Mouse (Mus musculus) lung, embryonic 16.5 days (tissue): ENCODE data around the gene Gsta2. TPM values are rescaled to one million over a fixed set of nuclear protein-coding genes. Genes with fewer than 3 reads are reported as not detected.
"Not testable (repeated sequence)": the region's sequence is repeated elsewhere in the genome, so short reads cannot be mapped to it uniquely, and the experiment has no call there.

Experiments
- ATAC-seq: fragments of 200-750 bp; cut with Nextera tagmentation; 2 replicates; pipeline ENCODE4 v1.8.0; 2017; ENCODE audit warnings: low read depth, mild to moderate bottlenecking, moderate library complexity
- H3K27ac ChIP-seq: fragments of 300-500 bp; sonication (generic); 2 replicates; pipeline ENCODE4 v1.5.1; 2014; ENCODE audit warnings: mild to moderate bottlenecking, control low read depth, low read length
- H3K27me3 ChIP-seq: fragments of 300-500 bp; sonication (generic); 2 replicates; pipeline ENCODE4 v1.6.1; 2014; ENCODE audit warnings: low read depth, low read length, mixed read lengths; ENCODE audit not compliant: control insufficient read depth, insufficient read depth
- H3K36me3 ChIP-seq: fragments of 300-500 bp; sonication (generic); 2 replicates; pipeline ENCODE4 v1.6.1; 2014; ENCODE audit warnings: low read length; ENCODE audit not compliant: control insufficient read depth, insufficient read depth
- H3K4me1 ChIP-seq: fragments of 300-500 bp; sonication (generic); replicated peaks from 2 replicates; pipeline ENCODE4 v1.6.1; 2014; ENCODE audit warnings: low read length, mixed read lengths; ENCODE audit not compliant: control insufficient read depth, insufficient read depth
- H3K4me2 ChIP-seq: fragments of 300-500 bp; sonication (generic); 2 replicates; pipeline ENCODE4 v1.6.1; 2014; ENCODE audit warnings: low read depth, low read length, control low read depth
- H3K4me3 ChIP-seq: fragments of 300-500 bp; sonication (generic); 2 replicates; pipeline ENCODE4 v1.5.1; 2014; ENCODE audit warnings: mild to moderate bottlenecking, low read length, control low read depth
- H3K9ac ChIP-seq: fragments of 300-500 bp; sonication (generic); 2 replicates; pipeline ENCODE4 v1.6.1; 2014; ENCODE audit warnings: low read length, control low read depth
- H3K9me3 ChIP-seq: fragments of 300-500 bp; sonication (generic); 2 replicates; pipeline ENCODE4 v1.6.1; 2016; ENCODE audit warnings: low read length; ENCODE audit not compliant: control insufficient read depth
- WGBS: fragments of 180-500 bp; shearing (Covaris S2); extraction: QIAGEN DNeasy Blood & Tissue Kit; methylation state at CpG from one replicate; pipeline ENCODE4 v1.1.7; 2014; 5-methylcytosine and 5-hydroxymethylcytosine counted together
- polyA plus RNA-seq: library from polyadenylated mRNA; unstranded; fragments of >200 nt; fragmentation: Nextera tagmentation; extraction: Ambion mirVana; gene quantifications from 2 replicates; pipeline ENCODE4 v1.2.1, GENCODE M21; 2015

Gene Gsta2
- polyA plus RNA-seq, 1 experiment from 2014 or later = 0.33 TPM

GRCm38 (mm10) chr9:78342494-78342893 is 13.1 kb downstream of the Gsta2 start:
- not testable (repeated sequence) for H3K4me2 ChIP-seq, H3K27me3 ChIP-seq, ATAC-seq, H3K9me3 ChIP-seq, H3K27ac ChIP-seq, H3K9ac ChIP-seq, H3K4me1 ChIP-seq, H3K4me3 ChIP-seq, H3K36me3 ChIP-seq
- WGBS = 78% methylated on average over 4 of the region's 4 CpGs

GRCm38 (mm10) chr9:78340324-78340723 is 15.3 kb downstream of the Gsta2 start:
- ATAC-seq, H3K36me3 ChIP-seq, H3K9ac ChIP-seq, H3K27me3 ChIP-seq, H3K27ac ChIP-seq, H3K4me3 ChIP-seq, H3K4me1 ChIP-seq, H3K4me2 ChIP-seq, H3K9me3 ChIP-seq: not testable (repeated sequence)
- 15% methylated on average over 8 of the region's 8 CpGs for WGBS

- H3K9me3 ChIP-seq, H3K4me2 ChIP-seq, H3K27ac ChIP-seq, H3K4me3 ChIP-seq, H3K27me3 ChIP-seq, H3K36me3 ChIP-seq, H3K4me1 ChIP-seq, H3K9ac ChIP-seq: not testable (repeated sequence)
- ATAC-seq = peak; percentile 73
These were observed 18.5 kb downstream of the Gsta2 start for GRCm38 (mm10) chr9:78337050-78337449.

GRCm38 (mm10) chr9:78327289-78327688 is 28.3 kb downstream of the Gsta2 start, which contains the start of gene Omt2b:
Omt2b (plus strand) TSS chr9:78327589.
- not testable (repeated sequence) for H3K27ac ChIP-seq, ATAC-seq, H3K4me1 ChIP-seq, H3K4me3 ChIP-seq, H3K9me3 ChIP-seq, H3K9ac ChIP-seq, H3K36me3 ChIP-seq, H3K4me2 ChIP-seq, H3K27me3 ChIP-seq
- WGBS = 87% methylated on average over 1 of the region's 1 CpGs

- no peak overlapping the region for H3K27ac ChIP-seq
These were observed 36.1 kb downstream of the Gsta2 start for GRCm38 (mm10) chr9:78319499-78319898.

GRCm38 (mm10) chr9:78314696-78315095 is 40.9 kb downstream of the Gsta2 start, which contains the start of gene Omt2a:
Omt2a (minus strand) TSS chr9:78314796.
- H3K36me3 ChIP-seq = no peaks in the 10 kb centered on the region
- H3K27me3 ChIP-seq = no peaks in the 10 kb centered on the region
- H3K4me1 ChIP-seq = no peaks in the 10 kb centered on the region
- H3K27ac ChIP-seq = no peak within 1 kb of the TSS
- H3K4me2 ChIP-seq = no peak within 1 kb of the TSS
- H3K9me3 ChIP-seq = no peaks in the 10 kb centered on the region
- no peak within 1 kb of the TSS for H3K9ac ChIP-seq
- WGBS = 74% methylated on average over 2 of the region's 2 CpGs
- H3K4me3 ChIP-seq = no peak within 1 kb of the TSS
- no peak for ATAC-seq

More at GRCm38 (mm10) chr9:78319499-78319898, 36.1 kb downstream of the Gsta2 start:
- WGBS = 30% methylated on average over 1 of the region's 1 CpGs
- Histone ChIP-seq H3K9me3 (no peaks in the 10 kb centered on the region), H3K4me1 (no peaks in the 10 kb centered on the region), H3K27me3 (no peaks in the 10 kb centered on the region), H3K9ac (no peak overlapping the region), H3K4me2 (no peak overlapping the region), H3K4me3 (no peak overlapping the region), H3K36me3 (no peaks in the 10 kb centered on the region)
- no peak for ATAC-seq

GRCm38 (mm10) chr9:78308122-78308521 is 47.5 kb downstream of the Gsta2 start:
- not testable (repeated sequence) for H3K4me3 ChIP-seq, H3K4me1 ChIP-seq, ATAC-seq, H3K27me3 ChIP-seq, H3K27ac ChIP-seq, H3K9ac ChIP-seq, H3K4me2 ChIP-seq, H3K9me3 ChIP-seq, H3K36me3 ChIP-seq
- 81% methylated on average over 3 of the region's 3 CpGs for WGBS

- WGBS = 48% methylated on average over 1 of the region's 1 CpGs
These were observed 56.4 kb downstream of the Gsta2 start for GRCm38 (mm10) chr9:78299143-78299542.

GRCm38 (mm10) chr9:78298232-78298631 is 57.4 kb downstream of the Gsta2 start:
- Histone ChIP-seq H3K27ac (no peak overlapping the region), H3K4me2 (no peak overlapping the region), H3K4me1 (no peaks in the 10 kb centered on the region), H3K36me3 (no peaks in the 10 kb centered on the region), H3K27me3 (no peaks in the 10 kb centered on the region), H3K9ac (no peak overlapping the region), H3K9me3 (no peaks in the 10 kb centered on the region), H3K4me3 (no peak overlapping the region)
- ATAC-seq = no peak
- 41% methylated on average over 1 of the region's 1 CpGs for WGBS

More at GRCm38 (mm10) chr9:78299143-78299542, 56.4 kb downstream of the Gsta2 start:
- not testable (repeated sequence) for H3K4me3 ChIP-seq, H3K4me1 ChIP-seq, H3K9me3 ChIP-seq, H3K4me2 ChIP-seq, H3K9ac ChIP-seq, ATAC-seq, H3K36me3 ChIP-seq, H3K27ac ChIP-seq, H3K27me3 ChIP-seq

- not testable (repeated sequence) for ATAC-seq, H3K9ac ChIP-seq, H3K4me1 ChIP-seq, H3K27ac ChIP-seq, H3K27me3 ChIP-seq, H3K4me2 ChIP-seq, H3K9me3 ChIP-seq, H3K36me3 ChIP-seq, H3K4me3 ChIP-seq
- WGBS = 6% methylated on average over 6 of the region's 6 CpGs
These were observed 59.5 kb downstream of the Gsta2 start for GRCm38 (mm10) chr9:78296089-78296488.
